Mouse (Mus musculus) A20 (cell line): ENCODE measurements around the gene Iqsec1.
A peak's percentile ranks its signal among the peaks of the same experiment; 100 is the strongest.

ENCODE experiments used
- DNase-seq: peaks from one replicate; pipeline ENCODE4 v3.0.0-alpha.2; 2011; ENCODE audit warnings: low read depth, low spot score

The Iqsec1 gene

DNA sequence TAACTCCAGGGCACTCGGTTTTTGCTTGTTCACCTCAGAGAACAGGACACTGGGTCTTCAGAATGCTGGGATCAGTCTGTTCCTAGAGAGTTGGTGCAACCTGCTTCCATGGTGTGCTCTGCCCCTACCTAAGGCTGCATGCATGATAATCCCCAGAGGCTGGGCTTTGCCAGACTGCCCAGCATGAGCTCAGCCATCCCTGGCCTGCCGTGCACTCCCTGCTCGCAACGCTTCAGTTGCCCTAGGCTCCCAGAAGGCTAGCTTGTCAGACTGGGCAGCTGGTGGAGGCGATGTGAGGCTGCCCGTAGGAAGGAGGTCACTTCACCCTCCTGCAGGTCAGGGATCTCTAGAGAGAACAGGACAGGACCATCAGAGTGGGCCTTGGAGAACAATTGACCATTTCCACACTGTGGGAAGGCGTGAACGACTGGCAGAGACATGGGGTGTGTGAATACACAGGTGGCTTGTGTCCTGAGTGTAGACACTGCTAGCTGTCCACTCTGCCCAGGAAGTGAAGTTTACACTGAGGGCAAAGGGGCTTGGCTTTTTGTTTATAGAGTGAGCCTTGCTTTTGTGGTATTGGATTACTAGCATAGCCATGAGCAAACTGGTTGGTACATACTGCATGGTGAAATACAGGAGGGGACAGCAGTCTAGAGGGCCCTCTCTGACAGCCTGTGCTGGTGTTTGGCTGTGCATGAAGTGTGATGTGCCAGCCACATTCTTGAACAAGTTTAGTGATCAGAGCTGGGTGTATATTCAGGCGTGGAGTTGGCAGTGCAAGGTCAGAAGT is 367.5 kb downstream of the Iqsec1 start:
- no peak for DNase-seq

DNA sequence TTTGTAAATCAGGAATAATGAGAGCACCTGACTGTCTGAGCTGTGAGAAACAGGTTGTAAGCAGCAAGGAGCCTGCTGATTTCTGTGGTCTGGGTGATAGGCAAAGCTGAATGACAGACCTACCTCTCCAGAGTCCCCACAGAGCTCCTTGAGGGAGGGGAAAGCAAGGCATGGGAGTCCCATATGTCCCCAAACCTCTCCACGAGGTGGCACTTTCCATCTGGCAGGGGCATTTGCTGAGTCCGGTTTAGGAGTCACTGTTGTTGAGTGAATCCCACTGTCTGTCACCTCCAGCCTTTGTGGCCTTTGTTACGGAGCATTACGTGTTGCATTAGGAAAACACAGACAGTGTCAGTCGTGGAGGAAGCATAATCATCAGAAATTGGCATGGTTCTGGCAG is 368.5 kb downstream of the Iqsec1 start:
- DNase-seq: no peak

DNA sequence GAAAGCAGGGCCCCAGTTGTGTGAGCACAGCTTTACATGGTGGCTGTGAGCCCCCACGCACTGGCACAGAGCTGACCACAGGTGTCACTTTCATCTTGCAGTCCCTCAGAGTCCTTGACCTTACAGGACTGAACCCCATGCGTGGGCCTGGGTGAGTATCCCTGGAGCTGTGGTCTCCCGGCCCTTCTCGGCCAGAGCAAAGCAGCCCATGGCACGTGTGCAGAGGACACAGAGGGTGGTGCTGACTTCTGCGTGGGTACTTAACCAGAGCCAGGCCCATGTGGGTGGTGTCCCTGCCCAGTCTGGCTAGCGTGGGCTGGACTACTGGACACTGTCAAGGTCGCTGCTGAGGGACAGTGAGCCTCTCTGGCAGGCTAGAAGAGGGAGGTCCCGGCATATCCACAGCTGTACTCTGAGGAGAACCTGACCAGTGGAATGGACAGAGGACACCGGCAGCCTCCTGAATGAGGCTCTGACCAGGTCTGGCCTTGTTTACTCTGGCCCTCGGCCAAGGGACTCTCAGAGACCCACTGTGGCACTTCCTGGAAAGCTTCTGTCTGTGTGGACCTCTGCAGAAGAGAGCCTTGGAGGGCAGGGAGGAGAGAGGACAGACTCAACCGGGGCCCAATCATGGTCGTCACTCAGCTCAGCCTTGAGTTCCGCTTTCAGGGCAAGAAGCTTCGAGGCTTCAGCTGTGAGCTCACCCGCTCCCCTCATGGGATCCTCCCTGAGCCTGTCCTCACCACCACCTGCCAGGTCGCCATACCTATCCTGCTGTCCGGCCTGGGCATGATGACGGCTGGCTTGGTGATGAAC is 369.5 kb downstream of the Iqsec1 start:
- peak; percentile 62 for DNase-seq

DNA sequence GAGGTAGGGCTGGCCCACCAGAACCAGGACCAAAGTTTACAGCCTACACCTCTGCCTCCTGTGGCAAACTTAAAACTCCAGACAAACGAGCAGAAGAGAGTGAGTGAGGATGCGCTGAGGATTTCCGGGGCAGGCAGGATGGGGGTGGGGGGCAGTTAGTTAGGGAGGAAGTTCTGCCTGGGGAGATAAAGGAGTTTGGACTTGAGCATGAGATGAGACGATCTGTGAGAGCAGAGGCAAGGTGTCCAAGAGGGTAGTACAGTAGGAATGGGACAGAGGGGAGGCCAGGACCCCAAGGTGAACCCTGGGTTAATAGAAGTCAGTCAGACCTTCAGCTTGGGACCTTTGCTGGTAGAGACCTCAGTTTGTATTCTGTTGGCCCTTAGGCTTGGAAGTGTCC is 370.2 kb downstream of the Iqsec1 start:
- DNase-seq: no peak

DNA sequence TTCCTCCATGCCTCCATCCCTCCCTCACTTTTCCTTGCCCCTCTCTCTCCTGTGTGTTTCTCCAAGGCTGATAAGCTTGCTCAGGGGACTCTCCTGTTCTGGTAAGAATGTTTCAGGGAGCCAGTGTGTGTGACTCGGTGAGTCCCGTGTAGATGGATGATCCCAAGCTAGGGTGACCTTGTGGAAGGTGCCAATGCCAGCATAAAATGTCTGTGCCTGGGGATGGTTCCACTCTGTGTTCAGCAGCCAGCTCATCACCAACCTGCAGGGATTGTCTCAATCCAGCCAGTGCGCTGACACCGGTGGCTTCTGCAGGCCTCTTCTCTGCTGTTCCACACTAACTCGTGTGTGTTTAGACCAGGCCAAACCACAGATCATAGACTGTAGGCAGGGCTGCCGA is 372.0 kb downstream of the Iqsec1 start:
- no peak for DNase-seq

DNA sequence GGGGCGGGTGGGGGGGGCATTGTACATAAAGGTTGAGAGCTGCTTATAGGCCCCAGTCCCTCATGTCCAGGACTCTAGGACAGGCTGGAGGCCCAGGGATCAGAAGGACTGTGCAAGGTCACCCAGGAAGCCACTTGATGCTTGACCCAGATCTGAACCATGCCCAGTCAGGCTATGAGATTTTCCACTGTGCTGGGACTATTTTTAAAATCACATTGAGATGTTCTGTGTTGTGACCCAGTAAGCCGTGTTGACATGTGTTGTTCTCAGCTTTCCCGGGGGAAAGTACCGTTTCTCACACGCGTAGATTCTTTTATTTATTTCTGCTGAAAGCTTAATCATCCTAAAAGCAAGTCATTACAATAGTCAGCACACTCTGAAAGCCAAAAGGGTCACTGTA is 372.5 kb downstream of the Iqsec1 start:
- DNase-seq: no peak

DNA sequence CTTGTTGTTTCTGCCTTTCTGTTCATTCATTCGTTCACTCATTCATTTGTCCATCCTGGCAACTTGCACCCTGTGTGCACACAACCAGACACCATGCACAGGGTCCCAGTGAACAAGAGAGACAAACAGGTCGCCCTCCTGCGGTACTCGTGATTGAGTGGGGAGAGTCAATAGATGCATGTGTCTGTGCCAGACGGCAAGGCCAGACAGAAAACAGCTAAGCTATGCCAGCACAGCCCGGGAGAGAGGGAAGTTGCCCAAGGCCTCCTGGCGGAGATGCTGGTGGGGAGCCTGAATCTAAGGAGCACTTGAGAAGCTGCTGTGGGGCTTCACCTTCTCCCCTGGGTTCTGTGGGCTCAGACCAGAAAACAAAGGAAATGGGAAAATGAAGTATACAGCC is 373.1 kb downstream of the Iqsec1 start:
- DNase-seq: no peak

DNA sequence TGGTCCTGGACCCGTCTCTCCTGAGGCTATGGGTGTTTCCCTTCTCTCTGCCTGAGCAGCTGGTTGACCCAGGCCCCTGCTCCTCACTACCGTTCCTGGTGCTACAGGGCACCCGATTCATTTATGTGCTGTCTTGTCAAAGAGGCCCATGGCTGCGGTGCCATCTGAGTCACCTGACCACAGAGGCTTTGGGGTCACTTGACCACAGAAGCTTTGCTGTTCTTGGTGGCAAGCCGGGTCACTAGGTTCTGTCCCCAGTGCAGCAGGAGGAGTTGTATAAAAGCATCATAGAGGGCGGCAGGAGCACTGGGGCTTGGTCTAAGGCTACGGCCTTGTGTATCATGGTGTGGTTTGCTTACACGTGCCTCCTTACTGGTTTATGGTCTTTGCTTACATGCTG is 375.2 kb downstream of the Iqsec1 start:
- no peak for DNase-seq

DNA sequence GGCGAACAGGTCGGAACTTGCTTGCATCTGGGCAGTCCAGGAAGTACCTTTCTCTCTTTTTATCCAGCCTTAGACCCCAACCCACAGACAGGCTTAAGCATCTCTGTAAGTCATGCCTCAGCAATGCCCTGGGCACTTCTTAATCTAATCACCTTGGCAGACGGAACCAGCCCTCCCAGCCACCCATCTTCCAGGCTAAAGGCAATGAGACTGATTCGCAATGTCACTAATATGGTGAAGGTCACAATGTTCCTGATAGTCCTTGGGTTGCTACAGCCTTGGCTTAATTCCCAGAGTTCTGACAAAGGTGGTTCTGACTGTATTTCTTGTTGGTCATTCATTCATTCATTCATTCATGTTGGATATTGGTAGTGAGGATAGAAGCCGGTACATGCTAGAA is 378.2 kb downstream of the Iqsec1 start:
- DNase-seq: no peak

DNA sequence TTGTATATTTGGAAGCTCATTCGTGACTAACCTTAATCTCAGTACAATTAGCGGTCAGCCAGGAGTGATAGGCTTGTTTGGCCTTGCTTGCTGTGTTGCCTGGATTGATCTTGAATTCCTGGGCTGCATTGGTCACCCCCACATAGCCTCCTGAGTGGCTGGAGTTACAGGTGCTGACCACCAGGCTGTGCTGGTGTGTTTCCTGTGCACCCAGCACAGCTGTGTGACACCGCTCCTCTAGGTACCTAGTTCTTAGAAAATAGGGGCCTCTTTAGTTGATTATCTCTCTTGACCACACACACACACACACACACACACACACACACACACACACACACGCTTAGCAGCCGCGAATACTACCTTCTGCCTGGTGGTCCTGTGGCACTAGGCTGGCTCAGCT is 380.3 kb downstream of the Iqsec1 start:
- DNase-seq: peak; percentile 37

DNA sequence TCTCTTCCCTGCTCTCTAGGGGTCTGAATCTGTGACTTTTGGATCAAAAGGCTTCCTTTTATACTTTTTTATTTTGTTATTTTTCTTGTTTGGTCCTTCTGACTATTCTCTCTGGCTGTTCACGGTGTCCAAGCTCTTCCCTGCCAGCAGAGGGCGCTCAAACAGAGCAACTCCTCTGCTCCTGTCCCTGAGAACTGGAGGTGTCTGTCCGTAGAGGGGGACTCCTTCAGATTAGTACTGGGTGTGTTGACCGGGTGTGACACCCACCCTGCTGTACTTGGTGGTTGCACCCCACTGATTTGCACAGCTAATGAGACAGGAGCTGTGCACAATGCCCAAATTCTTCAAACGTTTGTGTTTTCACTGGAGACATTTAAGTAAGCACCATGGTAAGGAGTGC is 381.3 kb downstream of the Iqsec1 start:
- peak; percentile 81 for DNase-seq

DNA sequence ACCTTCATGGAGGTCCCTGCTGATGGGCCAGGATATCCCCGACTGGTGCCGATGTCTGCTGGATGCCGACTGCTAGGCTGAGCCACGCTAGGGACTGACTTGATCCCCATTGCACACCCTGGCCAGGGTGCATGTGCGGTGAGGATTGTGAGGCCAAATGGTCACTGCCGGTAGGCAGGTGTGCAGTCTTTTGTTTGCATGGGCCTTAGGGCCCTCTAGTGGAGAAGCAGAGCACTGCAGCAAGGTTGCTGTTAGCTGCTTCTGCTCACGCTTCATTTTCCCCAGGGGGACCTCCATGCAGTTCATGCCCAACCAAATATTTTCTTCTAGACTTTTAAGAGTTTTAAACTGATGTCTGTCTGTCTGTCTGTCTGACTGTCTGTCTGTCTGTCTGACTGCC is 381.9 kb downstream of the Iqsec1 start:
- peak; percentile 85 for DNase-seq
